Mouse (Mus musculus) hindbrain, postnatal 0 days (tissue): ENCODE results near the gene Ehbp1. TPM values are rescaled to one million over a fixed set of nuclear protein-coding genes. Genes with fewer than 3 reads are reported as not detected.

ENCODE experiments used
- ATAC-seq: fragments of 200-750 bp; cut with Nextera tagmentation; 2 replicates; pipeline ENCODE4 v1.8.0; 2017; ENCODE audit warnings: mild to moderate bottlenecking, moderate TSS enrichment, moderate library complexity
- DNase-seq: peaks from one replicate; pipeline ENCODE4 v3.0.0-alpha.2; 2015; ENCODE audit warnings: low spot score
- H3K27ac ChIP-seq: fragments of 300-500 bp; sonication (generic); 2 replicates; pipeline ENCODE4 v1.5.1; 2014; ENCODE audit warnings: mild to moderate bottlenecking
- H3K27me3 ChIP-seq: fragments of 300-500 bp; sonication (generic); 2 replicates; pipeline ENCODE4 v1.6.1; 2014; ENCODE audit warnings: low read length, mixed read lengths; ENCODE audit not compliant: insufficient read depth
- H3K36me3 ChIP-seq: fragments of 300-500 bp; sonication (generic); 2 replicates; pipeline ENCODE4 v1.6.1; 2014; ENCODE audit warnings: low read length, mixed read lengths; ENCODE audit not compliant: insufficient read depth
- H3K4me1 ChIP-seq: fragments of 300-500 bp; sonication (generic); 2 replicates; pipeline ENCODE4 v1.6.1; 2014; ENCODE audit warnings: antibody characterized with exemption, low read length, mixed read lengths; ENCODE audit not compliant: insufficient read depth
- H3K4me2 ChIP-seq: fragments of 300-500 bp; sonication (generic); 2 replicates; pipeline ENCODE4 v1.6.1; 2014; ENCODE audit warnings: low read depth, mild to moderate bottlenecking, low read length, moderate library complexity, mixed read lengths
- H3K4me3 ChIP-seq: fragments of 300-500 bp; sonication (generic); 2 replicates; pipeline ENCODE4 v1.5.1; 2014; ENCODE audit warnings: low read length
- H3K9ac ChIP-seq: fragments of 300-500 bp; sonication (generic); replicated peaks from 2 replicates; pipeline ENCODE4 v1.6.1; 2014; ENCODE audit warnings: mild to moderate bottlenecking, low read length, moderate library complexity, mixed read lengths
- H3K9me3 ChIP-seq: fragments of 300-500 bp; sonication (generic); 2 replicates; pipeline ENCODE4 v1.6.1; 2016; ENCODE audit warnings: low read length, mixed read lengths
- CTCF ChIP-seq: IDR thresholded peaks from 2 replicates; pipeline ENCODE4 v1.5.1; 2016; ENCODE audit warnings: antibody characterized with exemption, control low read depth, low read depth
- WGBS: fragments of 180-500 bp; shearing (Covaris S2); extraction: QIAGEN DNeasy Blood & Tissue Kit; methylation state at CpG from one replicate; pipeline ENCODE4 v1.1.7; 2014; 5-methylcytosine and 5-hydroxymethylcytosine counted together
- polyA plus RNA-seq: library from polyadenylated mRNA; unstranded; fragments of >200 nt; fragmentation: Nextera tagmentation; extraction: Ambion mirVana; gene quantifications from 2 replicates; pipeline ENCODE4 v1.2.1, GENCODE M21; 2015
- total RNA-seq: library from RNA; depleted of rRNA; stranded (reverse); fragments of >200 nt; gene quantifications from 2 replicates; pipeline ENCODE4 v1.2.3, GENCODE M21; 2014

Ehbp1 gene
- total and polyA plus RNA-seq, 2 experiments from 2014 or later = 14.9 to 19.4 TPM

DNA sequence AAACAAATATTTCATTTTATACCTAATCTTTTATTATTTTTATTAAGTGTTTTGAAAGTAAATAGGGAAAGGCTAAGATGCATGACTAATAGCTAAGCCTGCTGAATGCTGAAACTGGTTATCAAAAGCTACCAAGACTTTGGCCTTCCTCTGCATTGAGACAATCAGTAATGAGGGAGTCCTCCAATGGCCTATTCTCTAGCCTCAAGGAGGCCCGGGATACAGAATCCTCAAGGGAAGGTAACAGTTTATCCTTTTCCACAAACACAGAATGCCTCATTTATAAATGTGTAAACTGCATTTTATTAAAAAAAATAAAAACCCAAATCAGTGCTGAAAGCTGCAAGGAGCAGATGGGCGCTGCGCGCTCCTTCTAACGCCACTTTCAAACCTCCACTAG, 284.6 kb downstream of the Ehbp1 start:
- Histone ChIP-seq H3K36me3 (peaks cover 7% of the 10 kb centered on the region; the same call in 1 of the 2 replicates), H3K9ac (no peak overlapping the region), H3K27me3 (no peaks in the 10 kb centered on the region), H3K9me3 (no peaks in the 10 kb centered on the region), H3K4me3 (no peak overlapping the region), H3K4me1 (no peaks in the 10 kb centered on the region), H3K4me2 (no peak overlapping the region), H3K27ac (no peak overlapping the region)
- ATAC-seq (no peak), DNase-seq (no peak)
- 70% methylated on average over 5 of the region's 5 CpGs for WGBS
- TF ChIP-seq CTCF = no peak

- ATAC-seq (no peak), DNase-seq (no peak)
- WGBS = 45% methylated on average over 6 of the region's 6 CpGs
- no peak for TF ChIP-seq CTCF
- Histone ChIP-seq H3K4me3 (no peak overlapping the region), H3K27ac (no peak overlapping the region), H3K4me2 (no peak overlapping the region), H3K27me3 (no peaks in the 10 kb centered on the region), H3K9me3 (no peaks in the 10 kb centered on the region), H3K4me1 (no peaks in the 10 kb centered on the region), H3K36me3 (peaks cover 11% of the 10 kb centered on the region; the same call in 1 of the 2 replicates), H3K9ac (no peak overlapping the region)
Observed at GRCm38 (mm10) chr11:22055908-22056307, 286.2 kb downstream of the Ehbp1 start.

DNA sequence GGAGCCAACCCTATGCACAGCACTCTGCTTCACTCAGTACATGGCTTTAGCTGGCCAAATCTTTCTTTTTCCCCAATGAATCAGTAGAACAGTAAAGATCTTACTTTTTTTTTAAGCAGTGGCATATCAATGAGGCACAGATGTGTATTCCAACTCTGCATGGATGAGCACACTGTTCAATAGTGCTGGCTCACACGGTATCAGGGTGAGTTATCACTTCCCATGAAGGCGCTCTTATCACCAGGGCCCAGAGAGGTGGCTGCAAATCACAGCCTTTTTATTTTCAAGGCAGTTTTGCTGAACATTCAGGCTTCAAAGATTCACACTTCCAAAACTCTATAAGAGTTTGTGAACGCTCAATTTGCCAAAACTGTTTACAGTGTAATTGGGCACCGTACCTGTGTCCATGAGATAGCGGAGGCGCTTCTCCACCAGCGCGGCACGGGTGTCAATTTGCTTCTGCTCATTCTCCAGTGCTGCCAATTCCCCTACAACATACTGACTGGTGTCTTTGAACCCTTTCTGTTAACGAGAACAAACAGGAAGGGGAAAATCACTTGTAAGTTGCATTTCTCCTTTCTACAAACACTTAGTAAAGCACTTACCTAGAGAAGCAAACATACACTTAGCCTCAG, 288.9 kb downstream of the Ehbp1 start:
- Histone ChIP-seq H3K27me3 (no peaks in the 10 kb centered on the region), H3K9ac (no peak overlapping the region), H3K4me2 (no peak overlapping the region), H3K9me3 (no peaks in the 10 kb centered on the region), H3K4me1 (no peaks in the 10 kb centered on the region), H3K36me3 (peaks cover 13% of the 10 kb centered on the region; the same call in 1 of the 2 replicates), H3K27ac (no peak overlapping the region), H3K4me3 (no peak overlapping the region)
- no peak for TF ChIP-seq CTCF
- ATAC-seq (no peak), DNase-seq (no peak)
- WGBS = 84% methylated on average over 10 of the region's 10 CpGs

GRCm38 (mm10) chr11:22050864-22051263, 291.2 kb downstream of the Ehbp1 start:
- H3K4me2 ChIP-seq = no peak overlapping the region
- no peak for TF ChIP-seq CTCF
- no peaks in the 10 kb centered on the region for H3K4me1 ChIP-seq
- DNase-seq = no peak
- ATAC-seq = no peak
- no peaks in the 10 kb centered on the region for H3K27me3 ChIP-seq
- no peak overlapping the region for H3K27ac ChIP-seq
- H3K9me3 ChIP-seq = no peaks in the 10 kb centered on the region
- no peak overlapping the region for H3K9ac ChIP-seq
- H3K4me3 ChIP-seq = no peak overlapping the region
- peaks cover 13% of the 10 kb centered on the region; the same call in 1 of the 2 replicates for H3K36me3 ChIP-seq
- 85% methylated on average over 7 of the region's 7 CpGs for WGBS

GRCm38 (mm10) chr11:22039854-22040426, 302.2 kb downstream of the Ehbp1 start:
- ATAC-seq (no peak), DNase-seq (no peak)
- Histone ChIP-seq H3K27me3 (no peaks in the 10 kb centered on the region), H3K36me3 (no peaks in the 10 kb centered on the region), H3K9ac (no peak overlapping the region), H3K4me3 (no peak overlapping the region), H3K9me3 (no peaks in the 10 kb centered on the region), H3K4me1 (no peaks in the 10 kb centered on the region), H3K27ac (no peak overlapping the region), H3K4me2 (no peak overlapping the region)
- TF ChIP-seq CTCF = no peak
- 72% methylated on average over 6 of the region's 6 CpGs for WGBS

DNA sequence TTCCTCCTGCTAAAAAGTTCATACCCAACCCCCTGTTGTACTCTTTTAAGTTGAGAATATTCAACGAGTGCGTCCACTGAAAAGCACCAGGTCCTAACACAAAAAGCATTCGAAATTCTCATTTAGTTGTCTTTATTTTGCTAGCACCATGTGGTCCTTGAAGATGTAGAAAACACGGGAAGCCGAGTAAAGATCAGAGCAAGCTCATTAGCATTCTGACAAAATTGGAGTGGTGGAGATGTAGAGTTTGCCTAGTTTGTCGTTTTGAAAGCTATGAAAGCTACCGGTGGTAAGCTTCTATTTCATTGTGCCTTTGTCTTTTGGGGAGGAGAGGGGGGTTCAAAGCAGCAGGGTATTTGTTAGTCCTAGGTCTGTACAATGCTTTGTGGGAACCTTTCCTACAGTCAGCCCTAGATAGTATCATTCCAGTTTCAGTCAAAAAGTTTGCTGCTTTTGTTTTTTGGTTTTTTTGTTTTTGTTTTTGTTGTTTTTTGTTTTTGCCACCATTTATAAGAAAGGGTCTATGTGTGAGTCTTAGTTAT, 307.5 kb downstream of the Ehbp1 start:
- H3K27ac ChIP-seq = no peak overlapping the region
- H3K9ac ChIP-seq = no peak overlapping the region
- no peak for ATAC-seq
- no peak overlapping the region for H3K4me3 ChIP-seq
- H3K4me2 ChIP-seq = no peak overlapping the region
- no peaks in the 10 kb centered on the region for H3K9me3 ChIP-seq
- H3K4me1 ChIP-seq = no peaks in the 10 kb centered on the region
- no peak for TF ChIP-seq CTCF
- DNase-seq = no peak
- H3K27me3 ChIP-seq = no peaks in the 10 kb centered on the region
- no peaks in the 10 kb centered on the region for H3K36me3 ChIP-seq
- WGBS = 21% methylated on average over 7 of the region's 7 CpGs

DNA sequence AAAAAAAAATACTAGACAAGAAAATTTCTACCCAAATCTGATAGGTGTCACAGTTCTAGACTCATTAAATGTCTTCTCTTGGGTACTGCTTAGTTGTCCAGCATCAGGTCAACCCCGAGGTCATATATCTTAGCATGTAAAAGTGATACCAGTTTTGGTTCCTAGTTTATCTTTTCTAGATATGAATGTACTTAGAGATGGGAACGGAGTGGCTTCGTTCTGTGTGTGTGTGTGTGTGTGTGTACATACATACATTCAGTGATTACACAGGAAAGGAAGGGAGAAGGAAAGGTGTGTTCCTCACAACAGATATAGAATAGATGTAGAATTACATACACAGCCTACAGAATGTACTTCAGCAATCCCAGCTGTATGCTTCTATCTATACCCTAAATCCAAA, 308.5 kb downstream of the Ehbp1 start:
- ATAC-seq = no peak
- H3K4me1 ChIP-seq = no peaks in the 10 kb centered on the region
- no peak overlapping the region for H3K27ac ChIP-seq
- DNase-seq = no peak
- WGBS = 95% methylated on average over 3 of the region's 3 CpGs
- H3K9ac ChIP-seq = no peak overlapping the region
- H3K4me3 ChIP-seq = no peak overlapping the region
- H3K36me3 ChIP-seq = no peaks in the 10 kb centered on the region
- no peaks in the 10 kb centered on the region for H3K9me3 ChIP-seq
- TF ChIP-seq CTCF = no peak
- H3K4me2 ChIP-seq = no peak overlapping the region
- no peaks in the 10 kb centered on the region for H3K27me3 ChIP-seq
